Mouse (Mus musculus) cortical plate, adult 2 months (tissue): Measurements from ENCODE around the gene Barhl2. TPM values are rescaled to one million over a fixed set of nuclear protein-coding genes. Genes with fewer than 3 reads are reported as not detected.

Experiments
- H3K27ac ChIP-seq: fragments of 200-500 bp; 2 replicates; pipeline ENCODE4 v1.5.1; 2012; ENCODE audit warnings: low read length, control low read depth, inconsistent platforms; ENCODE audit not compliant: insufficient read depth
- H3K4me1 ChIP-seq: fragments of 200-500 bp; 2 replicates; pipeline ENCODE4 v1.6.1; 2011; ENCODE audit warnings: low read length; ENCODE audit not compliant: control insufficient read depth, insufficient read depth
- H3K4me3 ChIP-seq: fragments of 200-500 bp; 2 replicates; pipeline ENCODE4 v1.5.1; 2011; ENCODE audit warnings: mild to moderate bottlenecking, low read length, control low read depth; ENCODE audit not compliant: insufficient read depth
- CTCF ChIP-seq: fragments of 200-500 bp; IDR thresholded peaks from 2 replicates; pipeline ENCODE4 v1.5.1; 2011; ENCODE audit warnings: mild to moderate bottlenecking, control low read depth, low read length; ENCODE audit not compliant: insufficient read depth; ENCODE audit errors: extremely low read depth
- POLR2A ChIP-seq: fragments of 200-500 bp; IDR thresholded peaks from 2 replicates; pipeline ENCODE4 v1.6.1; 2011; ENCODE audit warnings: mild to moderate bottlenecking, low read length, control low read depth; ENCODE audit not compliant: insufficient read depth; ENCODE audit errors: extremely low read depth
- polyA plus RNA-seq: library from polyadenylated mRNA; depleted of rRNA; stranded (reverse); fragments of >200 nt; gene quantifications from 2 replicates; pipeline ENCODE4 v1.2.3, GENCODE M21; 2012; rRNA removed

Barhl2 gene
- polyA plus RNA-seq, 1 experiment = not detected

GRCm38 (mm10) chr5:106420370-106420769 lies 37.6 kb downstream of the Barhl2 start:
- TF ChIP-seq POLR2A (no peak), CTCF (no peak)
- Histone ChIP-seq H3K27ac (no peak overlapping the region), H3K4me1 (no peaks in the 10 kb centered on the region), H3K4me3 (no peak overlapping the region)

- H3K27ac ChIP-seq = no peak overlapping the region
- TF ChIP-seq CTCF (no peak; the same call in 1 of the 2 replicates), POLR2A (no peak)
- no peaks in the 10 kb centered on the region for H3K4me1 ChIP-seq
- no peak overlapping the region for H3K4me3 ChIP-seq
These were observed 40.8 kb downstream of the Barhl2 start for GRCm38 (mm10) chr5:106417210-106417609.

- Histone ChIP-seq H3K4me1 (no peaks in the 10 kb centered on the region), H3K4me3 (no peak overlapping the region), H3K27ac (no peak overlapping the region)
- TF ChIP-seq POLR2A = no peak
- TF ChIP-seq CTCF = no peak
These were observed 41.4 kb downstream of the Barhl2 start for GRCm38 (mm10) chr5:106416550-106416949.

DNA sequence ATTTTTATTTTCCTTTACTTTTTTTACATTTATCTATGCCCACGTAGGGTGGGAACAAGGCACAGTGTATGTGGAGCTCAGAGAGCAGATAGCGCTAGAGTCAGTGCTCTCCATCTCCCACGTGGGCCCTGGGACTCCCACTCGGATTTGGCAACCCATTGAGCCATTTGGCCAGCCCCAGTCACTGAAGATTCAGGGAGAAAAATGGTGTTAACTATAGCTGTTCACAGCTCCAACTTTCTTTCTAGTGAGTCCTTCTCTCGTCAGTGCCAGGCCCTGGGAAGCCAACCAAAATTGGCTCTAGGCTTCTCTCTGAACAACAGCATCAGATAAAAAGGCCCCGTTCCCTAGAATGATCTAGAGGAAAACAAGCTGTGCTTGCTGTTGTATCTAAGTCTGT lies 42.2 kb downstream of the Barhl2 start:
- no peak overlapping the region for H3K4me3 ChIP-seq
- H3K4me1 ChIP-seq = no peaks in the 10 kb centered on the region
- H3K27ac ChIP-seq = no peak overlapping the region
- TF ChIP-seq CTCF = no peak
- TF ChIP-seq POLR2A = no peak

DNA sequence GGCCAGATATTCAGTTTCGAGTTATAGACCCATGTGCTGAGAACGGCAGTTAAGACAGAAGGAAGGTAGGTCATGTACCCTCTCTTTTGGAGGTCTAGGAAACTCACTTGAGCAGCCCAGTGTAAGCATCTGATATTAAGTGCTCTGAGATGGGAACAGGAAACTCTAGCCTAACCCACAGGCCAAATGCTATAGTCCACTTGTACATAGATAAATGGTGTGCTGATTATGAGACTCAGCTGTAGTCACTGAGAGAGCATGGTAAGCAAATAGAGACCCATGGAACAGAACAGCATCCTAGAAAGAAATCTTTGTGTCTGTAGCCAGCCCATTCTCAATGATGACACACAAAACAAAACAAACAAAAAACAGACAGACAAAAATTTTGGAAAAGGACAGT lies 55.2 kb downstream of the Barhl2 start:
- no peak for TF ChIP-seq CTCF
- TF ChIP-seq POLR2A = no peak
- Histone ChIP-seq H3K27ac (no peak overlapping the region), H3K4me1 (no peaks in the 10 kb centered on the region), H3K4me3 (no peak overlapping the region)

Other genes starting within 250 kb of the Barhl2 start
- gene Gm17304, start 150.9 kb upstream of the Barhl2 start, polyA plus RNA-seq = not detected in 2 replicates
- gene Zfp644, start 239.1 kb upstream of the Barhl2 start, polyA plus RNA-seq = 38.7 and 41.2 TPM in 2 replicates